Mouse (Mus musculus) duodenum, adult 2 months (tissue): ENCODE measurements around the gene Rhox2a. TPM values are rescaled to one million over a fixed set of nuclear protein-coding genes. Genes with fewer than 3 reads are reported as not detected.

Experiments
- polyA plus RNA-seq: library from polyadenylated mRNA; depleted of rRNA; stranded (reverse); fragments of >200 nt; gene quantifications from 2 replicates; pipeline ENCODE4 v1.2.3, GENCODE M21; 2012; ENCODE audit warnings: low replicate concordance; rRNA removed

The Rhox2a gene
- polyA plus RNA-seq: not detected in 2 replicates

DNA sequence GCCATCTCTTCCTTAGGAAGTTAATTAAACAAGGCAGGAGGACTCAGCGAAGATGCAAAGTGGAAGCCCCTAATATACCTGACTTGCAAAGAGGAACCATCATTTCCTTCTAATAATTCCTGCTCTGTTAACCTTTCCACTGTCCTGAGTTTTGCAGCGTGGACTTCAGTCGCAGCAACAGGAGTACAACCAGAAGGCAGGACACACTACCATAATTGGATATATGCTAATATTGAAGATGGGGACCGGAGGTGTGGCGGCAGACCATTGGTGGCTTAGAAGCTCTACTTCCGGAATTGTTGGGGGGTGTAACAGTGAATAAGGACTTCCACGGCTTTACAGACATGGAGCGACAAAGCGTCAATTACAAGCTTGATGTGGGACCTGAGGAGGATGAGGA lies at the start of gene Rhox2a:
Gene Rhox2a, plus strand, starts transcription at position 301 of the 400 bp plus-strand sequence.

DNA sequence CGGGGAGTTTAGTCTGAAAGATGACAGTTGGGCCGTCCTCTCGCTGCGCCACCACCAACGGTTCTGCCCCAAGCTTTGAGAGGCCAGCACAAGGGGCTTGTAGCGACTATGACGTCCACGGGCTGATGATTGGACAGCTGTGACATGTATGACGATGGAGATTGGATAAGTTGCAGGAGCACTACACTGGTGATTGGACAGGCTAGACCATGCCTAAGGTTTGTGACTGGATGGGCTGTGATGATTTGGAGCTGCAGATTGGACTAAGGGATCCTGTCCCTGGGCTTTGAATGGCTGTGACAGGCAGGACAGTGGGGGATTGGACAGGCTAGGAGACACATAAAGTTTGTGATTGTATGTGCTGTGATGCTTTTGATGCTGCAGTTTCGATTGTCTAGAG lies 33.8 kb upstream of the Rhox2a start, which contains the start of gene Gm9:
Gene Gm9, minus strand, starts transcription at position 101 of the 400 bp plus-strand sequence.

DNA sequence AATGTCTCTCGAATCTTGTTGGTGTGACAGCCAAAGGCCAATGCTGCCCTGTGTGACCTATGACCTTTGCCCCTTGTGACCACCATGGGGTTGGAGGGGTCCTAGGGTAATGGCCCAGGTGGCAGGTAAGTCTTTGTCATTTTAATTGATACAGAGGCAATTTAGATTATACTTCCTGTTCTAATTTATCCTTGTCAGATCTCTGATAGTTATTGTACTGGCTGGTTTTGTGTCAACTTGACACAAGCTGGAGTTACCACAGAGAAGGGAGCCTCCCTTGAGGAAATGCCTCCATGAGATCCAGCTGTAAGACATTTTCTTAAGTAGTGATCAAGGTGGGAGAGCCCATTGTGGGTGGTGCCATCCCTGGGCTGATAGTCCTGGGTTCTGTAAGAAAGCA lies 22.6 kb upstream of the Rhox2a start, which contains the start of gene Rhox1:
Gene Rhox1, minus strand, starts transcription at position 101 of the 400 bp plus-strand sequence.

DNA sequence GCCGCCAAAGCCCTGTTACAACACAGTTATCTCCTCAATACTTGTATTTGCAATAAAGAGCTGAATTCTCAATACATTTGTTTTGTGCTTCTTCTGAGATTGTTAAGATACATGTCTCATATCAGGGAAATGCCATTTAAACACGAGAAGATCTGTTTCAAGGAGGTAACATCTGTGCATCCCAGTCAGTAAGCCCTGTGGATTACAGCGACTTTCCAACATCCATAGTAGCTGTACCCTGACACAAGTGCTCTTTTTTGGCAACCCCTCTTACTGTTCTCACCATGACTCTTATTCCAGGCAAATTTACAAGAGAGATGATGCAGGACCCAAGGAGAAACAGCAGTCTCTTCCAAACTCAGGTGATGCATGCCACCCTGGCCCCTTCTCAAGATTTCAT lies 4.8 kb downstream of the Rhox2a start, which contains the start of gene Rhox3a:
Gene Rhox3a, plus strand, starts transcription at position 301 of the 400 bp plus-strand sequence.

DNA sequence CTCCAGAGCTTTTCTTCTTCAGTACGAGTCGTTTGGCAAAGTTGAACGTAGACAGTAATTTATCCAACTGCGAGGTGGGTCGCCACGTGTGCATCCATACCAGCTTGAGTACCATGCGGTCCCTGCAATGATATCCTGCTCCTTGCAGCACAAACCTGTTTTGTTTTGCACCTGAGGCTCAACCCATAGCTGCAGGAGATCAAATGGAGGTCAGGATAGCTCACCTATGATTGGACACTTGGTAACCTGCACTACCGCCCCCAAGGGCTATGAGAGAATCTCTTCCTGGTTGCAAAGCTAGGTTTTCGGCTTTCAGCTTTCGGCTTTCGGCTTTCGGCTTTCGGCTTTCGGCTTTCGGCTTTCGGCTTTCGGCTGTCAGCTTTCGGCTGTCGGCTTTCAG lies 20.3 kb downstream of the Rhox2a start, which contains the start of gene Rhox4a:
Gene Rhox4a, plus strand, starts transcription at position 301 of the 400 bp plus-strand sequence.

Other genes starting within 250 kb of the Rhox2a start
- gene Sowahd, start 196.1 kb upstream of the Rhox2a start, polyA plus RNA-seq: 0.36 TPM in 1 of 2 replicates, not detected in the other
- gene Rpl39, start 159.6 kb upstream of the Rhox2a start, polyA plus RNA-seq: 4.4 and 5.6 TPM in 2 replicates
- gene Upf3b, start 134.7 kb upstream of the Rhox2a start, polyA plus RNA-seq: 0.21 and 0.32 TPM in 2 replicates
- gene Nkap, start 118.2 kb upstream of the Rhox2a start, polyA plus RNA-seq: 0.83 and 1.0 TPM in 2 replicates
- 0.06 TPM in 1 of 2 replicates, not detected in the other for gene Akap14, start 76.1 kb upstream of the Rhox2a start, polyA plus RNA-seq
- 71.2 and 175 TPM in 2 replicates for gene Ndufa1, start 53.8 kb upstream of the Rhox2a start, polyA plus RNA-seq
- gene Rnf113a1, start 53.7 kb upstream of the Rhox2a start, polyA plus RNA-seq: 0.85 and 1.2 TPM in 2 replicates
- gene Gm9, start 33.9 kb upstream of the Rhox2a start, polyA plus RNA-seq: not detected in 2 replicates
- not detected in 2 replicates for gene Rhox1, start 22.7 kb upstream of the Rhox2a start, polyA plus RNA-seq
- gene Rhox3a, start 4.9 kb downstream of the Rhox2a start, polyA plus RNA-seq: not detected in 2 replicates
- gene Rhox4a, start 20.4 kb downstream of the Rhox2a start, polyA plus RNA-seq: not detected in 2 replicates
- gene Rhox3a2, start 135.1 kb downstream of the Rhox2a start, polyA plus RNA-seq: not detected in 2 replicates
- gene Rhox4a2, start 145.9 kb downstream of the Rhox2a start, polyA plus RNA-seq: not detected in 2 replicates
- gene Rhox2b, start 167.1 kb downstream of the Rhox2a start, polyA plus RNA-seq: not detected in 2 replicates
- gene Rhox4b, start 187.5 kb downstream of the Rhox2a start, polyA plus RNA-seq: not detected in 2 replicates
- gene Rhox2c, start 208.7 kb downstream of the Rhox2a start, polyA plus RNA-seq: not detected in 2 replicates
- gene Rhox3c, start 213.6 kb downstream of the Rhox2a start, polyA plus RNA-seq: not detected in 2 replicates
- gene Rhox4c, start 235.4 kb downstream of the Rhox2a start, polyA plus RNA-seq: not detected in 2 replicates
- gene Rhox2d, start 248.5 kb downstream of the Rhox2a start, polyA plus RNA-seq: not detected in 2 replicates